Mouse (Mus musculus) heart, embryonic 12.5 days (tissue): ENCODE results near the gene Gabarap. TPM values are rescaled to one million over a fixed set of nuclear protein-coding genes. Genes with fewer than 3 reads are reported as not detected.
A peak's percentile ranks its signal among the peaks of the same experiment; 100 is the strongest.
"Not testable (repeated sequence)": the region's sequence is repeated elsewhere in the genome, so short reads cannot be mapped to it uniquely, and the experiment has no call there.

ENCODE experiments used
- ATAC-seq: fragments of 200-750 bp; cut with Nextera tagmentation; 2 replicates; pipeline ENCODE4 v1.8.0; 2017; ENCODE audit warnings: moderate TSS enrichment, moderate library complexity; ENCODE audit not compliant: insufficient number of reproducible peaks, low FRiP score
- H3K27ac ChIP-seq: fragments of 300-500 bp; sonication (generic); 2 replicates; pipeline ENCODE4 v1.5.1; 2016; ENCODE audit warnings: mild to moderate bottlenecking, moderate library complexity; ENCODE audit not compliant: poor library complexity, severe bottlenecking
- H3K27me3 ChIP-seq: fragments of 300-500 bp; sonication (generic); replicated peaks from 2 replicates; pipeline ENCODE4 v1.6.1; 2016; ENCODE audit warnings: mild to moderate bottlenecking, moderate library complexity
- H3K36me3 ChIP-seq: fragments of 300-500 bp; sonication (generic); 2 replicates; pipeline ENCODE4 v1.6.1; 2016; ENCODE audit warnings: mild to moderate bottlenecking, moderate library complexity
- H3K4me1 ChIP-seq: fragments of 300-500 bp; sonication (generic); replicated peaks from 2 replicates; pipeline ENCODE4 v1.6.1; 2016; ENCODE audit warnings: mild to moderate bottlenecking
- H3K4me2 ChIP-seq: fragments of 300-500 bp; sonication (generic); 2 replicates; pipeline ENCODE4 v1.6.1; 2016; ENCODE audit warnings: mild to moderate bottlenecking, moderate library complexity
- H3K4me3 ChIP-seq: fragments of 300-500 bp; sonication (generic); 2 replicates; pipeline ENCODE4 v1.5.1; 2016; ENCODE audit warnings: mild to moderate bottlenecking
- H3K9ac ChIP-seq: fragments of 300-500 bp; sonication (generic); 2 replicates; pipeline ENCODE4 v1.6.1; 2016; ENCODE audit warnings: mild to moderate bottlenecking, moderate library complexity
- H3K9me3 ChIP-seq: fragments of 300-500 bp; sonication (generic); replicated peaks from 2 replicates; pipeline ENCODE4 v1.6.1; 2016; ENCODE audit warnings: mild to moderate bottlenecking, moderate library complexity
- WGBS: fragments of 180-500 bp; shearing (Covaris S2); methylation state at CpG from one replicate; pipeline ENCODE4 v1.1.7; 2016; 5-methylcytosine and 5-hydroxymethylcytosine counted together
- polyA plus RNA-seq: library from polyadenylated mRNA; unstranded; fragments of >200 nt; fragmentation: Nextera tagmentation; extraction: Ambion mirVana; gene quantifications from 2 replicates; pipeline ENCODE4 v1.2.1, GENCODE M21; 2016

Gene Gabarap
- polyA plus RNA-seq, 1 experiment from 2014 or later, result 445 TPM

DNA sequence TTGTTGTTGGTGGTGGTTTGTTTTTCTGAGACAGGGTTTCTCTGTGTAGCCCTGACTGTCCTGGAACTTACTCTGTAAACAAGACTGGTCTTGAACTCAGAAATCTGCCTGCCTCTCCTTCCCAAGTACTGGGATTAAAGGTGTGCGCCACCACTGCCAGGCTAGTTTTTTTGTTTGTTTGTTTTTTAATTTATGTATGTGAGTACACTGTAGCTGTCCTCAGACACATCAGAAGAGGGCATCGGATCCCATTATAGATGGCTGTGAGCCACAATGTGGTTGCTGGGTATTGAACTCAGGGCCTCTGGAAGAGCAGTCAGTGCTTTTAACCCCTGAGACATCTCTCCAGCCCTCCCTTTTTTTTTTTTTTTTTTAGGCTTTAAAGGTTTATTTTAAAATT is 25.2 kb downstream of the Gabarap start:
- not testable (repeated sequence) for H3K9ac ChIP-seq, H3K9me3 ChIP-seq, H3K4me2 ChIP-seq, ATAC-seq, H3K27me3 ChIP-seq, H3K4me3 ChIP-seq, H3K27ac ChIP-seq
- 76% methylated on average over 2 of the region's 2 CpGs for WGBS
- Histone ChIP-seq H3K4me1 (peaks cover 51% of the 10 kb centered on the region), H3K36me3 (peaks cover 28% of the 10 kb centered on the region)

DNA sequence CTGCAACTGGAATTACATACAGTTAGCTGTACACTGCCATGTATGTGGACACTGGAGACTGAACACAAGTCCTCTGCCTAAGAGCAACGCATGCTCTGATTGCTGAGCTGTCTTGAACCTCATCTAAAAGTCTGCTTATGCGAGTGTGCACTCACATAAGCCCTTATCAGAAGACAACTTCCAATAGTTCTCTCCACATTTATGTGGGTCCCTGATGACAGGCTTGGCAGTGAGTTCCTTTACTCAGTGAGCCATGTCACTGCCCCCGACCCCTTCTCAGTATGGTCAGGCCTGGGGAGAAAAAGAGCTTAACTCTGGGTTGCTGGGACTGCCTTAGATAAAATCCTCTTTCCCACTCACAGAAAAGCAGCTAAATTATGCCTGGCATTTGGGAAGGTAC is 25.7 kb downstream of the Gabarap start, which contains the start of gene Dlg4:
Gene Dlg4, plus strand, starts transcription at position 274 of the 400 bp plus-strand sequence.
- Histone ChIP-seq H3K4me2 (peak within 1 kb of the TSS; percentile 85), H3K9me3 (no peaks in the 10 kb centered on the region), H3K27ac (0 out of 2 replicates have a peak within 1 kb of the TSS, but pooled peaks have one; percentile 61), H3K4me1 (peaks cover 56% of the 10 kb centered on the region), H3K4me3 (0 out of 2 replicates have a peak within 1 kb of the TSS, but pooled peaks have one; percentile 57), H3K27me3 (no peaks in the 10 kb centered on the region), H3K36me3 (peaks cover 23% of the 10 kb centered on the region), H3K9ac (peak within 1 kb of the TSS; percentile 80; the same call in 1 of the 2 replicates)
- 65% methylated on average over 3 of the region's 3 CpGs for WGBS
- no peak for ATAC-seq

- H3K4me3 ChIP-seq, result no peak overlapping the region
- WGBS, result 40% methylated on average over 7 of the region's 7 CpGs
Observed at GRCm38 (mm10) chr11:70017199-70017767, 26.3 kb downstream of the Gabarap start.

DNA sequence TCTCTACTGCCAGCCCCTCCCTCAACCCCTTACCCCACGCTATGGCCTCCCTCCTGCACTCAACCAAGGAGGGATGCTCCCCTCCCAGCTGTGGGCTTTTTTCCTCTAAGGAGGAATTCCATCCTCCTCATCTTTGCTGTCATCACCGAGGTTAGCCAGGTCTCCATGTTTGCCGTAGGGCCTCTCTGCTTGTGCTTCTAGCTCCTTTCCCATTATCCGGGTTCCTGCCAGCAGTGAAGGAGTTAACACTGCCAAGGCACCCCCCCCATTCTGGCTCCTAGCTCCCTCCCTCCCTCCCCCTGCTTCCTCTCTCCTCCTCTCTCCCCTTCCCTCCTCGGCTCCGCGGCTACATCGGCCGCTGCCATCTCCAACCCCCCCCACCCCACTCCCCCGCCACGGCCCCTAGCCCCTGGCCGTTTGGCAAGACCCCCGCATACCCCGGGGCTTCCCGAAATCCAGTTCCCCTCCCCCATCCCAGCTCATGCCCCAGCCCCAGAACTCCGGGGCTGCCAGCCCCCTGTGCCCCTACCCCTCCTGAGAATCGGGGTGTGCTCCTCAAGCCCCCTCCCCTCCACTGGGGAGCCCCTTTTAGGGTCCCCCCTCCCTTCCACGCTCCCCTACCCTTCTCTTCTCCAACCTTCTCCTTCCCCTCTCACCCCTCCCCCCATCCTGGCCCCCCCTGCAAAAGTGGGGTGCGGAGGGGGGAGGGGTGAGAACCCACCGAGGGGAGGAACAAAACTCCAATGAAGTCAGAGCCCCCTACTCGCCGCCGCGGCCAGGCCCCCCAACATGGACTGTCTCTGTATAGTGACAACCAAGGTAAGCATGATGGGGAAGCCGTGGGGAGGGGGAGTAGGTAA is 27.4 kb downstream of the Gabarap start:
- Histone ChIP-seq H3K9ac (peak overlapping the region; percentile 80), H3K36me3 (peaks cover 6% of the 10 kb centered on the region), H3K4me1 (peaks cover 61% of the 10 kb centered on the region), H3K27ac (peak overlapping the region; percentile 61), H3K9me3 (no peaks in the 10 kb centered on the region), H3K27me3 (no peaks in the 10 kb centered on the region), H3K4me2 (peak overlapping the region; percentile 85), H3K4me3 (peak overlapping the region; percentile 57)
- no peak for ATAC-seq
- WGBS, result 2% methylated on average over 25 of the region's 25 CpGs

More at GRCm38 (mm10) chr11:70017199-70017767, 26.3 kb downstream of the Gabarap start:
- Histone ChIP-seq H3K4me1 (peaks cover 57% of the 10 kb centered on the region), H3K9ac (0 out of 2 replicates have a peak overlapping the region, but pooled peaks have one; percentile 41), H3K36me3 (peaks cover 17% of the 10 kb centered on the region), H3K27me3 (no peaks in the 10 kb centered on the region), H3K9me3 (no peaks in the 10 kb centered on the region), H3K4me2 (peak overlapping the region; percentile 85), H3K27ac (no peak overlapping the region)
- ATAC-seq, result no peak

DNA sequence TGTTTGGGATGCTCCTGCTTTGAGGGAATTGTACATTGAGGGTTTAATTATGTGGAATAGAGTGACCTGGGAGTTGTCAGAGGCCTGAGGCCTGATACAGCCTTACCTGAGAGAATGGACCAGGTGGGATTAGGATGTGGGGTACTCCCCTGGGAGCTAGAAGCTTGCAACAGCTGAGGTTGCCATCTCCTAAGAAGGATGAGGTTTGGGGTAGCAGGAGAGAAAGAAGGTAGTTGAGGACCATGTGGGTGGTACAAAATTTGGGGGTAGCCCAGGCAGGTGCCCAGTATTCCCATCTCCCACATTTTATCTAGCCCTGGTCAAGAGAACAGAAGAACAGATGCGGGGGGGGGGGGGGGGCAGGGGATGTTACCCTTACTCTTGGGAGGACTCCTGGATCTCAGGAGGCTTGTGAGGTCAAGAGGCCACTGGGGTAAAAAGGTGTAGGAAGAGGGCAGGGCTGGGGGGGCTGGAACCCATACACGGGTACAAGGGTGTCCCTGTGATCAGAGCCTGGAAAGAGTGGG is 28.6 kb downstream of the Gabarap start:
- Histone ChIP-seq H3K9ac (peak overlapping the region; percentile 34), H3K27me3 (no peaks in the 10 kb centered on the region), H3K4me3 (peak overlapping the region; percentile 57), H3K4me1 (peaks cover 66% of the 10 kb centered on the region), H3K4me2 (peak overlapping the region; percentile 85), H3K36me3 (no peaks in the 10 kb centered on the region), H3K9me3 (no peaks in the 10 kb centered on the region), H3K27ac (peak overlapping the region; percentile 66)
- whole genome bisulfite sequencing, result 0% methylated on average over 2 of the region's 2 CpGs
- ATAC-seq, result no peak

DNA sequence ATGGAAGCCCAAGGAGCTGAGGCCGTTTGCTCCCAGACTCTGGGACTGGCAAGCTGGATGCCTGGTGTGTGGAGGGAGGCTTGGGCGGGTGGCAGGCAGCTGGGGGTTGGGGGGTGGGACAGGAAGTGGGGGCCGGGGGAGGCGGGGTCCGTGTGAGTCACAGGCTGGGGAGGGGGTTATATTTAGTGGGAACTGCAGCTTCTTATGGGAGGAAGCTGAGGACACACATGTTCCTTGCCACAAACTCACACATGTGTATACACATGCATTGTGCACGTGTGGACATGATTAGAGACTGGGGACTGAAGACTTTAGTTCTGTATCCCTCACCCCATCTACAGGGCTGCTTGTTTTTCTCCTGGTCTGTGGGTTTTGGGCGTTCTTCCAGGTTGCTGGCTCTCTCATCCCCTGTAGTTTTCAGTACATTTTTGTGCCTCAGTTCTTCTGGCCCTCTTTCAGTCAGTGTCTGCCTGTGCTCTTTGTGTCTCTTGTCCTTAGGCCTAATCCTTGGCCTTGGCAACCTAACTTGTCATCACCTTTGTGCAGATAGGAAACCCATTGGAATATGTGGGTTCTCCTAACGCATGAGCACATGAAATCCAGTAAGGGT is 29.2 kb downstream of the Gabarap start:
- ATAC-seq, result no peak
- H3K9ac ChIP-seq, result peak overlapping the region; percentile 34
- WGBS, result 22% methylated on average over 8 of the region's 8 CpGs
- no peaks in the 10 kb centered on the region for H3K27me3 ChIP-seq
- H3K9me3 ChIP-seq, result no peaks in the 10 kb centered on the region
- H3K4me3 ChIP-seq, result peak overlapping the region; percentile 57
- H3K4me1 ChIP-seq, result peaks cover 62% of the 10 kb centered on the region
- peak overlapping the region; percentile 66 for H3K27ac ChIP-seq
- H3K4me2 ChIP-seq, result peak overlapping the region; percentile 85
- H3K36me3 ChIP-seq, result no peaks in the 10 kb centered on the region

DNA sequence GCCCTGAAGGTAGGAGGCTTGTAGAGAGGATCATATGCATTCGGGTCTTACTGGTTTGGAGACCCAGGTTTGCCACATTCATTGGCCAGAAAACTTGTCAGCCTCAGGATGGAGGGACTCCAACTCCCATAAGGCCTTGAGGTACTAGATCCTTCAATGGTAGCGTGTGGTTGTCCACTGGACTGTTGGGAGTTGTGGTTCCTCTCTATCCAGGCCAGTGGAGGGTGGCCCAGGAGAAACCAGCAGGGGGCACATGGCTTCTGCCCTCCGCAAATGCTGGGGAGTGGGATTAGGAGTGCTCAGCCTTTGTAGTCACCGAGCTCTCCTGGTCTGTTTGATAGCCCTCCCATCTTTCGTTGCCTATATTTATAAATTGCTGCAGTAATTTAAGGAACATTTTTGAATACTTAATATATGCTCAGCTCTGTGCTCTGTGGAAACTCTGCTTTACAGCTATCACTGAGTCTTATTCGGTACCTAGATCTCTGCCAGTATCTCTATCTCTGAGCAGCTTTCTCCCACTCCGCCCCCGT is 29.9 kb downstream of the Gabarap start:
- H3K9ac ChIP-seq, result peak overlapping the region; percentile 68

GRCm38 (mm10) chr11:70021264-70022132 is 30.6 kb downstream of the Gabarap start:
- peak overlapping the region; percentile 85 for H3K4me2 ChIP-seq
- H3K9ac ChIP-seq, result peak overlapping the region; percentile 68
- peaks cover 74% of the 10 kb centered on the region for H3K4me1 ChIP-seq
- H3K4me3 ChIP-seq, result peak overlapping the region; percentile 57
- H3K27ac ChIP-seq, result peak overlapping the region; percentile 66
- 3% methylated on average over 39 of the region's 40 CpGs for WGBS
- H3K36me3 ChIP-seq, result no peaks in the 10 kb centered on the region
- ATAC-seq, result peak; percentile 85
- no peaks in the 10 kb centered on the region for H3K9me3 ChIP-seq
- no peaks in the 10 kb centered on the region for H3K27me3 ChIP-seq

More for the DNA sequence above, 29.9 kb downstream of the Gabarap start:
- Histone ChIP-seq H3K4me1 (peaks cover 67% of the 10 kb centered on the region), H3K9me3 (no peaks in the 10 kb centered on the region), H3K36me3 (no peaks in the 10 kb centered on the region), H3K27ac (peak overlapping the region; percentile 66), H3K4me3 (peak overlapping the region; percentile 57), H3K27me3 (no peaks in the 10 kb centered on the region), H3K4me2 (peak overlapping the region; percentile 85)
- peak; percentile 78 for ATAC-seq
- WGBS, result under 1% methylated on average over 8 of the region's 8 CpGs

DNA sequence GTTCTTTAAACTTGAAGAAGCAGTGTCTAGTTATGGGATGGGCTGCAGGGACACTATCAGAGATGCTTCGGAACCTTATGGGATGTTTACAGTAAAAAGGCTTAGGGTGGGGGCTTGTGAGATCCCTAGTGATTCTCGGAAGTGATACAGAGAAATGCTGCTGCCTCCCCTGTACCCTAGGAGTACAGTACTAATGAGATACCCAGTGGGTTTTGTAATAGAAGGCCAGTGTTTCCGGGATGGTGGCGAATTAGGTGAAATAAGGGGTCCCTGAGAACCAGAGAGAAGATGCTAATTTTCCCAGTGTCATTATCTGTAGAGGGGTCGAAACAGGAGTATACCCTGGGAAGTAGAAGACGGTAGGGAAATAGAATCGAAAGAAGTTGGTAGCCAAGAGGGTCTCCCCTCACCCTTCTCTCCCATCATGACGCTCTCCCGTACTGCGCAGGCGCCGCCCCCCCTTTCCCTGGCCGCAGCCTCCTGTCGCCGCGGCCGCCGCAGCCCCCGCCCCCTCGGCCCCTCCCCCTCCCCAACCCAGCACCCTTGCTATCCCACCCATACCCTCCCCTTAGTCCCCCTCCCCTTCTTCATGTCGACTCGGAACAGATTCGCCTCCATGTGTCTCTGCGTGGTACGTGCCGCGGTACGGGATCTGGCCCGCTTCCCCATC is 32.7 kb downstream of the Gabarap start:
- Histone ChIP-seq H3K36me3 (no peaks in the 10 kb centered on the region), H3K9me3 (no peaks in the 10 kb centered on the region), H3K27me3 (no peaks in the 10 kb centered on the region), H3K27ac (no peak overlapping the region), H3K4me1 (peaks cover 80% of the 10 kb centered on the region), H3K4me2 (peak overlapping the region; percentile 75), H3K9ac (peak overlapping the region; percentile 64), H3K4me3 (peak overlapping the region; percentile 46)
- ATAC-seq, result no peak
- WGBS, result 8% methylated on average over 20 of the region's 29 CpGs

GRCm38 (mm10) chr11:70024151-70024514 is 33.2 kb downstream of the Gabarap start:
- no peak for ATAC-seq
- no peaks in the 10 kb centered on the region for H3K36me3 ChIP-seq
- peaks cover 80% of the 10 kb centered on the region for H3K4me1 ChIP-seq
- peak overlapping the region; percentile 64 for H3K9ac ChIP-seq
- no peak overlapping the region for H3K27ac ChIP-seq
- H3K4me3 ChIP-seq, result peak overlapping the region; percentile 46
- WGBS, result 17% methylated on average over 6 of the region's 6 CpGs
- H3K4me2 ChIP-seq, result peak overlapping the region; percentile 75
- no peaks in the 10 kb centered on the region for H3K27me3 ChIP-seq
- no peaks in the 10 kb centered on the region for H3K9me3 ChIP-seq
